Mouse (Mus musculus) neural tube, embryonic 10.5 days (tissue): Measurements from ENCODE around the gene Cux2.
"Not testable (repeated sequence)": the region's sequence is repeated elsewhere in the genome, so short reads cannot be mapped to it uniquely, and the experiment has no call there.

Experiments
- DNase-seq: peaks from one replicate; pipeline ENCODE4 v3.0.0-alpha.2; 2017; ENCODE audit warnings: low spot score; ENCODE audit errors: extremely low spot score

The Cux2 gene

DNA sequence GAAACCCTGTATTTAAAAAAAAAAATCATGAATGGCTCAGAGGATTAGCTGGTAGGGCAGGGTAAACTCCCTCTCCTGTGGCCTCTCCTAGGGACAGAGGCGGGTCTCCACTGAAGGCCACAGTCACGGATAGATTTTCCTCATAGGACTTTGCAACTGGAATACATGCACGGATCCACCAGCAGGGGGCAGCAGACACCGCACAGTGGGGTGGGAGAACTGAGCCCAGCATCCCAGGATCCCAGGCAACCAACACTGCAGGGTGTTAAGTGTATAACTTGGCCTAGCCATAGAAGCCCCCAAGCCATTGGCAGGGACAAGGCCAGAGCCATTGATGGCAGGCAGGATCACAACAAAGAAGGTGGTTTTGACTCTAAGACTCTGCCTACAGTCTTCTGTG, 177.7 kb downstream of the Cux2 start:
- DNase-seq: peak; percentile 89

DNA sequence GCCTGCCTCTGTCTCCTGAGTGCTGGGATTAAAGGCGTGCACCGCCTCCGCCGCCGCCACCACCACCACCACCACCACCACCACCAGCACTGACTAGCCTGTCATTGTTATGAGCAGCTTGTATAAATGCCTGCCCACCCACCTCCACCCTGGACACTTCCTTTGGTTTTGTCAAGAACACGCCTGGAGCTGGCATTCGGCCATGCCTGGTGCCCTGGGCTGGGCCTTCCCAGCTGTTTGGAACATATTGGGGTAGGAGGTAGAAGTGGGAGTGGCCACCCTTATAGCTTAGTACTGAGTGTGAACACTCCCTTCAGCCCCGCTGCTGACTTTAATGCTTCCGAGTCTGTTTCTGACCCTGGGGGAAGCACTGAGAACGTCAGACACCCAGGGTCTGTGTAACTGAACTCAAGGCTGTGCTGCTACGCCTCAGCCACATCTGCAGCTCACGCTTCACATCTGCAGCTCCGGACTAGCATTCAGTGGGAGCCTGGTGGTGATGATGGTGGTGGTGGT, 178.3 kb downstream of the Cux2 start:
- no peak for DNase-seq

- DNase-seq: no peak
Measured at GRCm38 (mm10) chr5:121870832-121871231, 179.1 kb downstream of the Cux2 start.

- no peak for DNase-seq
Measured at GRCm38 (mm10) chr5:121867963-121868362, 181.9 kb downstream of the Cux2 start.

GRCm38 (mm10) chr5:121864330-121864729, 185.6 kb downstream of the Cux2 start:
- DNase-seq: no peak

- no peak for DNase-seq
Measured at GRCm38 (mm10) chr5:121861964-121862363, 187.9 kb downstream of the Cux2 start.

- no peak for DNase-seq
Measured at GRCm38 (mm10) chr5:121858427-121858826, 191.5 kb downstream of the Cux2 start.

- no peak for DNase-seq
Measured at GRCm38 (mm10) chr5:121856740-121857139, 193.2 kb downstream of the Cux2 start.

DNA sequence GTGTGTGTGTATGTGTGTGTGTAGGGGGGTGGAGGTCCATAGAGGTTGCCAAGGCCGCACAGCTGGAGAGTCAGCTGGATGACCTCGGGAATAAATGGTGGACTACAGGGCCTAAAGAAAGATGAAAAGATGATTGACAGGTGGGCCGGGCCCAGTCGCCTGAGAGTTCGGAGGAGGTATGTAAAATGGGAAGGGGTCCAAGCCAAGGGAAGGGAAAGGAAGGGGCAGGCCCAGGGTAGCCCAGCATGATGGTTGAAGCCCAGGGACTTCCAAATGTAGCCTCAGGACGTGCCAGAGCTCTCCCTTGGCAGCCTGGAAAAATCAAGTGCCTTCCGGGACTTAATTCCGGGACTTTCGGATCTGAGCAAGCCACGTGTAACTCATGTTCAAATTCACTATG, 195.1 kb downstream of the Cux2 start:
- no peak for DNase-seq

DNA sequence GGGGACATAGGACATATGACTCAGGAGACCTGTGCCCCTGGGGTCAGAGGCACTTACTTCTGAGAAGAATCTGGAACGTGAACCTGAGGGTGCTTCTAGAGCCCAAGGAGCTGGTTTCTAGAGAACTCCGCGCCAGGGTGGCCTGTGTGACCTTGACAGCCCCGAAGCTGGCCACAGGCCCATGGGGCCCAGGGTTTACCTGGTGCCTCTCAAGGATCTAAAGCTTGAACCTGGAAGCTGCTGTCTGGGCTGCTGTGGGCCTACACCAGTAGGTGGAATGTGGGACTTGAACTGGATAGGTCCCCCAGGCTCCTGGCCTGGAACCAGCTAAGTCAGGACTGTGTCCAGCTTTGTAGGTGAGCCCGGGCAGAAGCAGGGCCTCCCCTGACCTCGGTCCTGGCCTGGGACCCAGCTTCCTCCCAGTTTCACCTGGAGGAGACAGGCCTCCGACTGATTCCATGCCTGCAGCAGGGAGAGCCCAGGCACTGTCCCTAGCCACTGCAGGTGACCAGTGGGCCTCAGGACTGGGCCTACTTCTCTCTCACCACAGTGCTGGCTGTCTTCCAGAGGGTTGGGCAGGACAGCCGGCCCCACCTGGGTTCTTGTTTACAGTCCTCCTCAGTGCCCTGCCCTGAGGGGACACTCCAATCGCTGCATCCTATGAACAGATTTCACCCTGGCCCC, 196.4 kb downstream of the Cux2 start:
- no peak for DNase-seq

GRCm38 (mm10) chr5:121849478-121850349, 200.2 kb downstream of the Cux2 start:
- DNase-seq: no peak

GRCm38 (mm10) chr5:121848743-121849142, 201.2 kb downstream of the Cux2 start, which contains the start of gene Pheta1:
Gene Pheta1, plus strand, starts transcription at chr5:121848984.
- DNase-seq: peak; percentile 97

- DNase-seq: peak; percentile 79
Measured at GRCm38 (mm10) chr5:121848035-121848519, 201.8 kb downstream of the Cux2 start.

DNA sequence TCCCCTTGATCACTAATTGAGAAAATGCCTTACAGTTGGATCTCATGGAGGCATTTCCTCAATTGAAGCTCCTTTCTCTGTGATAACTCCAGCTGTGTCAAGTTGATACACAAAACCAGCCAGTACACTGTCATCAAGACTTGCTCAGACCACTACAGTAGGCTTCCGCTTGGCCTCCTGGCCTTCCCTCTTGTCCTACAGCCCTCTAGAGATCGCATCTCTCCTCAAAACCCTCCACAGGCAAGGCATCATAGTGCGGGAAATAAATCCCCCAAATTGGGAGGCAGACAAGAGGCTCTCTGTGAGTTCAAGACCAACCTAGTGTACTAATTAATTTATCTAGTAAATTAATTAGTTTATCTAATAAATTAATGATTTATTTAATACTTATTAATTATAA, 202.6 kb downstream of the Cux2 start:
- DNase-seq: not testable (repeated sequence)

GRCm38 (mm10) chr5:121846322-121846721, 203.6 kb downstream of the Cux2 start:
- no peak for DNase-seq

GRCm38 (mm10) chr5:121845361-121845760, 204.5 kb downstream of the Cux2 start:
- DNase-seq: no peak

DNA sequence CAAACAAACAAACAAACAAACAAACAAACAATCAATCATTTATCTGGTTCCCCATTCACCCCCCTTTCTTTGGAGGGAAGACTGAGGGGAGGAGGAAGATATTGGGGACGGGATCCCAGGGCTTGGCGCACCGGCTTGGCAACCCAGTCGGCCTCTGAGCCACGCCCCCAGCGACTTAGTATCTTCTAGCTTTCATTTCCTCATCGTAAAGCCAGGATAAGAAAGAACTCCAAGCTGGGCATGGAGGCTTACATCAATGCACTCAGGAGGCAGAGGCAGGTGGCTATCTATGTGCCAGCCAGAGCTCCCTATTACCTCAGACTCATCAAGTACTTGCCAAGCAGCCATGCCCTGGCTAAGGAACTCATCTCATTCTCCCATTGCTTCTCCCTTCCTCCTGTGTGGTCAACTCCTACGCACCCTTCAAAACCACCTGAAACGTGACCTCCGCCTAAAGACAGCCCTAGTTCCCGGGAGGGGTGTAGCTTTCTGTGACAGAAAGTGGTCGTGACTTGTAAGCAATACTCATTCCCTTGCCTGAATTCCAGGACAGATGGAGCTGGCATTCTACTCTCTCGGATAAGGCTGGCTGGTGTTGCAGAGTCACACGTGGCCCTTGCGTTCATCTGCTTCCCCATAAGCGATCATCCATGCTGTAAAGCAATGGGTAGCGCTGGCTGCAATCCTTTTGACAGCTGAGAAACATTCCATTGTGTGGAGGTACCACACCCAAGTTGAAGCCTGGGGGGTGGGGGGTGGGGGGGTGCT, 206.6 kb downstream of the Cux2 start:
- DNase-seq: no peak

DNA sequence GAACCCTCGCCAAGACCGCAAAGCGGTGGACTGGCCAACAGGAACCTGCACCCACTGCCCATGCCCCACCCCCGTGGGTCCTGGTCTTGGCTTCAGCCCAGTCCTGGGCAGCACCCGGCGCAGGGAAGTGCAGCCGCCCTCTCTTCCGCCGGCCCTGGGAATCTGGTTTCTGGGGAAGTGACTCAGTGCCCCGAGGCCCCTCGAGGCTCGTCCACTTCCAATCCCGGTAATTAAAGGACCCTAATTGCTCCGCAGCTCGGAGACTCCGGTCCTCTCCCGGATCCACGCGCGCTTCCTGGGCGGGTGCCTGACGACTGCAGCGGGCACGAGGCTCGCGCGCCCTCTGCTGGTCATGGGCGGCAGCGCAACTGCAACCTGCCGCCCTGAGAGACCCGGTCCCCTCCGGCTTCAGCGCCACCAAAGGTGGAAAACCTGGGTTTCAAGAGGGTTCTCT, 207.2 kb downstream of the Cux2 start:
- DNase-seq: peak; percentile 86

GRCm38 (mm10) chr5:121841973-121842372, 207.9 kb downstream of the Cux2 start:
- no peak for DNase-seq

DNA sequence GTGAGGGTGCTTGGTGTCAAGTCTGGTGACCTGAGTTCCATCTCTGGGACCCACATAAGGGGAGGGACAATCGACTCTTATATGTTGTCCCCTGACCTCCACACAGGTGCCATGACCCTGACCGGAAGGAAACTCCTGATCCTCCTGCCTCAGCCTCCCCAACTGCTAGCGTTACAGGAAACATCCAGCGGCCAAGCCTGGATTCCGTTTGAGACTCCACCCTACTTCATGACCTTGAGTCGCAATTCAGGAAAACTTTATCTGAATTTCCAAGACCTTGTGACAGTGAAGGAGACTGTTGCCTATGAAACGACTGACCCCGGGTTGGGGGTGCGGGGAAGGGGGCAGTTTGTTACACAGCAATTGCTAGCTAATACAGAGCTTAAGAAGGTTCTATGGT, 208.4 kb downstream of the Cux2 start:
- no peak for DNase-seq

DNA sequence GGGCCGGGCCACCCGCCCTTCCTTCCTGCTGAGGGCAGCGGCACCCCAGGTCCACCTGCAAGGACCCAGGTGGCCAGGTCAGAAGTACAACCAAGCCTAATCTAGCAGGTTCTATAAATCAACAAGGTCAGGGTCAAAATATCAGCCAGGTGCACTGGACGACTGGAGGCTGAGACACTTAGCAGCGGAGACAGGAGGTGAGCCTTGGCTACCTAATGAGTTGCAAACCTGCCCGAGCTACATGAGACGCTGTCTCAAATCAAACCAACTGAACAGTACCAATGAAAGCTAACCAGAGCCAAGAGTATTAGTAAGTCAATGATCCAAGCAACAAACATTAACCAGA, 210.8 kb downstream of the Cux2 start:
- DNase-seq: no peak
